Mouse (Mus musculus) left cerebral cortex, postnatal 4 days (tissue): Measurements from ENCODE around the gene Gjb3. TPM values are rescaled to one million over a fixed set of nuclear protein-coding genes. Genes with fewer than 3 reads are reported as not detected.

ENCODE experiments used
- DNase-seq: peaks from one replicate; pipeline ENCODE4 v3.0.0-alpha.2; 2022
- intact Hi-C: fragments of 180-260 bp; cut with DNase I; formaldehyde crosslinking; loops from one replicate; pipeline ENCODE4 v1.15.1; 2025
- total RNA-seq, 2 experiments: library from RNA; stranded (reverse); gene quantifications; 2 replicates each; pipeline ENCODE4 v1.2.3; 2021

Gjb3 gene
- total RNA-seq, 2 experiments from 2014 or later = 0.60 to 0.70 TPM

- intact Hi-C loops = no loop called here
- DNase-seq = no peak
Measured at GRCm38 (mm10) chr4:127303796-127304195, 26.8 kb downstream of the Gjb3 start.

- intact Hi-C loops = no loop called here
- DNase-seq = no peak
Measured at GRCm38 (mm10) chr4:127300503-127300902, 30.1 kb downstream of the Gjb3 start.

GRCm38 (mm10) chr4:127292631-127293030, 38.0 kb downstream of the Gjb3 start:
- intact Hi-C loops = no loop called here
- no peak for DNase-seq

GRCm38 (mm10) chr4:127289039-127289548, 41.5 kb downstream of the Gjb3 start:
- no peak for DNase-seq
- intact Hi-C loops = no loop called here

GRCm38 (mm10) chr4:127286907-127287306, 43.7 kb downstream of the Gjb3 start:
- intact Hi-C loops = no loop called here
- no peak for DNase-seq

- intact Hi-C loops = no loop called here
- no peak for DNase-seq
Measured at GRCm38 (mm10) chr4:127279241-127279640, 51.4 kb downstream of the Gjb3 start.

GRCm38 (mm10) chr4:127278451-127279001, 52.1 kb downstream of the Gjb3 start:
- no peak for DNase-seq
- intact Hi-C loops = no loop called here

Other genes with a start within 250 kb of the Gjb3 start
- 1 to 10 TPM; 4.4 to 4.9 TPM for gene Tmem35b, start 207.2 kb downstream of the Gjb3 start, total RNA-seq
- 100 to 1,000 TPM; 111 to 125 TPM for gene Dlgap3, start 161.6 kb downstream of the Gjb3 start, total RNA-seq
- 10 to 100 TPM; 27.1 to 29.3 TPM for gene Smim12, start 87.1 kb downstream of the Gjb3 start, total RNA-seq
- 10 to 100 TPM; 11.3 to 12.9 TPM for gene Gja4, start 16.8 kb downstream of the Gjb3 start, total RNA-seq
- not detected for gene Gjb4, start 23.2 kb upstream of the Gjb3 start, total RNA-seq
- gene Gjb5, start 27.3 kb upstream of the Gjb3 start, total RNA-seq = under 1 TPM in 1 of 2 experiments, not detected in 1; 0.20 TPM